Mouse (Mus musculus) inflammation-experienced regulatory T-cells, adult 6 months (primary cell): ENCODE data around the gene Hfe. TPM values are rescaled to one million over a fixed set of nuclear protein-coding genes. Genes with fewer than 3 reads are reported as not detected.

Source experiments
- ATAC-seq: one replicate; pipeline ENCODE4 v1.8.0; 2017
- polyA plus RNA-seq, 3 experiments: library from polyadenylated mRNA; unstranded; fragments of 100-300 nt; shearing (Covaris generic); gene quantifications; one replicate each; pipeline ENCODE4 v1.2.1; 2017

Gene Hfe
- polyA plus RNA-seq: 1 to 10 TPM in 1 of 3 experiments, under 1 TPM in 1, not detected in 1; 0.32 to 1.7 TPM

GRCm38 (mm10) chr13:23710374-23711089 lies at the start of gene Hfe:
Hfe (minus strand) TSS chr13:23710854.
- ATAC-seq: peak; percentile 93

GRCm38 (mm10) chr13:23759916-23760239 lies 49.2 kb upstream of the Hfe start:
- no peak for ATAC-seq

- ATAC-seq: no peak
Measured at GRCm38 (mm10) chr13:23759251-23759771, 48.7 kb upstream of the Hfe start.

GRCm38 (mm10) chr13:23757921-23758320 lies 47.3 kb upstream of the Hfe start:
- no peak for ATAC-seq

- no peak for ATAC-seq
Measured at GRCm38 (mm10) chr13:23757211-23757773, 46.6 kb upstream of the Hfe start.

GRCm38 (mm10) chr13:23756790-23757189 lies 46.1 kb upstream of the Hfe start, which contains the start of gene Hist1h4b:
Hist1h4b (plus strand) TSS chr13:23757013.
- ATAC-seq: peak; percentile 63

GRCm38 (mm10) chr13:23755000-23755399 lies 44.3 kb upstream of the Hfe start:
- ATAC-seq: no peak

GRCm38 (mm10) chr13:23753314-23754078 lies 42.8 kb upstream of the Hfe start:
- ATAC-seq: no peak

GRCm38 (mm10) chr13:23752742-23753172 lies 42.1 kb upstream of the Hfe start:
- no peak for ATAC-seq

GRCm38 (mm10) chr13:23752067-23752741 lies 41.5 kb upstream of the Hfe start, which contains the start of gene Hist1h3b:
Hist1h3b (plus strand) TSS chr13:23752267.
- ATAC-seq: peak; percentile 36

GRCm38 (mm10) chr13:23751478-23751956 lies 40.9 kb upstream of the Hfe start:
- ATAC-seq: no peak

GRCm38 (mm10) chr13:23750839-23751477 lies 40.3 kb upstream of the Hfe start, which contains the start of gene Hist1h2ab:
Hist1h2ab (plus strand) TSS chr13:23751126.
- peak; percentile 52 for ATAC-seq

GRCm38 (mm10) chr13:23749563-23750121 lies 39.0 kb upstream of the Hfe start:
- ATAC-seq: no peak

- ATAC-seq: no peak
Measured at GRCm38 (mm10) chr13:23747892-23748288, 37.2 kb upstream of the Hfe start.

- ATAC-seq: no peak
Measured at GRCm38 (mm10) chr13:23747081-23747891, 36.6 kb upstream of the Hfe start.

- peak; percentile 87 for ATAC-seq
Measured at GRCm38 (mm10) chr13:23746201-23747080, 35.8 kb upstream of the Hfe start, which contains the start of gene Hist1h2bb. Hist1h2bb (plus strand) TSS chr13:23746734.

- peak; percentile 70 for ATAC-seq
Measured at GRCm38 (mm10) chr13:23745381-23746161, 34.9 kb upstream of the Hfe start, which contains the start of gene Hist1h3c. Hist1h3c (minus strand) TSS chr13:23745602.
